ENCODE assay signal across 23 mouse cellular contexts in genomic region chr10:97484049-97484448, GRCm38 (mm10). TPM values are rescaled to one million over a fixed set of nuclear protein-coding genes. Genes with fewer than 3 reads are reported as not detected.
DNase-seq lines count a peak whose midpoint lies in the region; ATAC-seq and TF ChIP-seq lines count a peak whose summit lies in the region.
"Had no signal": no experiment of that assay in that cellular context is flagged by ENCODE, and none has a peak within 500 bp of the region (broad histone marks: within the 10 kb centered on the region; RNA-seq: fewer than 3 reads in every experiment).

No protein-coding gene starts in this region.

- no peak for ATAC-seq in liver, postnatal 0 days
- ATAC-seq in stomach, embryonic 16.5 days (ENCODE audit: insufficient read depth, low FRiP score), result no peak
- ATAC-seq: forebrain, embryonic 14.5 days; hindbrain, postnatal 0 days; intestine, embryonic 16.5 days had no signal

- H3K9ac ChIP-seq in heart, adult 2 months (ENCODE audit: low read depth, low read length), result no peak overlapping the region
- H3K9ac ChIP-seq in liver, adult 2 months (ENCODE audit: low read depth, low read length), result no peak overlapping the region
- no peak overlapping the region for H3K9ac ChIP-seq in liver, postnatal 0 days (replicated peaks)
- no peak overlapping the region for H3K9ac ChIP-seq in stomach, embryonic 16.5 days (ENCODE audit: low read length)
- H3K9ac ChIP-seq: embryonic facial prominence, embryonic 15.5 days; heart, embryonic 12.5 days; neural tube, embryonic 15.5 days had no signal

- TF ChIP-seq CTCF in heart, adult 2 months (IDR thresholded peaks at IDR 0.05), result no peak
- TF ChIP-seq CTCF in liver, adult 2 months (IDR thresholded peaks at IDR 0.05; ENCODE audit: low read depth, low read length), result no peak
- no peak for TF ChIP-seq CTCF in liver, postnatal 0 days (IDR thresholded peaks at IDR 0.05; ENCODE audit: low read depth)

- TF ChIP-seq EP300 in heart, adult 2 months (IDR thresholded peaks at IDR 0.05; ENCODE audit: insufficient read depth, low read depth, low read length), result no peak
- no peak for TF ChIP-seq EP300 in liver, postnatal 0 days (IDR thresholded peaks at IDR 0.05; ENCODE audit: low read depth)

- H3K27me3 ChIP-seq in heart, adult 2 months (ENCODE audit: control insufficient read depth, insufficient read depth, low read length), result no peaks in the 10 kb centered on the region
- H3K27me3 ChIP-seq in liver, adult 2 months (ENCODE audit: control insufficient read depth, insufficient read depth, low read length), result no peaks in the 10 kb centered on the region
- no peaks in the 10 kb centered on the region for H3K27me3 ChIP-seq in liver, postnatal 0 days (ENCODE audit: insufficient read depth, low read length)
- no peaks in the 10 kb centered on the region for H3K27me3 ChIP-seq in stomach, embryonic 16.5 days (ENCODE audit: control insufficient read depth, insufficient read depth, low read length)
- H3K27me3 ChIP-seq: CH12.LX; embryonic facial prominence, embryonic 15.5 days; heart, embryonic 12.5 days; neural tube, embryonic 15.5 days had no signal

- H3K4me2 ChIP-seq in liver, postnatal 0 days (ENCODE audit: low read depth, low read length), result no peak overlapping the region
- H3K4me2 ChIP-seq in stomach, embryonic 16.5 days (ENCODE audit: low read depth, low read length), result peak overlapping the region; percentile 2; the same call in 1 of the 2 replicates
- H3K4me2 ChIP-seq: embryonic facial prominence, embryonic 15.5 days; heart, embryonic 12.5 days; liver, embryonic 11.5 days; midbrain, embryonic 11.5 days; neural tube, embryonic 15.5 days had no signal

- H3K9me3 ChIP-seq in liver, postnatal 0 days (ENCODE audit: low read length), result no peaks in the 10 kb centered on the region
- no peaks in the 10 kb centered on the region for H3K9me3 ChIP-seq in stomach, embryonic 16.5 days (replicated peaks; ENCODE audit: control insufficient read depth, low read length)
- H3K9me3 ChIP-seq: embryonic facial prominence, embryonic 15.5 days; heart, embryonic 12.5 days; neural tube, embryonic 15.5 days had no signal

- WGBS in heart, adult 2 months, result 40% methylated on average over 2 of the region's 2 CpGs
- WGBS in liver, adult 2 months, result 75% methylated on average over 2 of the region's 2 CpGs
- WGBS in liver, postnatal 0 days (ENCODE audit: insufficient replicate concordance), result 59% methylated on average over 2 of the region's 2 CpGs
- WGBS in stomach, embryonic 16.5 days, result 25% methylated on average over 2 of the region's 2 CpGs

- DNase-seq in heart, adult 2 months, result no peak
- no peak for DNase-seq in heart, postnatal 36 days
- peak; percentile 8 for DNase-seq in liver, adult 2 months (ENCODE audit: extremely low read depth, low read depth, low spot score)
- no peak for DNase-seq in liver, postnatal 0 days
- peak; percentile 64 for DNase-seq in NIH3T3 (ENCODE audit: low read depth)
- no peak for DNase-seq in layer of hippocampus, postnatal 36 days
- DNase-seq: adrenal gland, adult 8-10 months; cerebellum, adult 18-20 months; cerebellum, postnatal 14 days; gastrocnemius, postnatal 10 days; heart, postnatal 10 days; lung, adult 2 months had no signal

- peak overlapping the region; percentile 63 for H3K27ac ChIP-seq in heart, adult 2 months
- H3K27ac ChIP-seq in liver, adult 2 months (replicated peaks; ENCODE audit: insufficient read depth, low read depth, low read length), result no peak overlapping the region
- H3K27ac ChIP-seq in liver, postnatal 0 days (ENCODE audit: low read depth), result no peak overlapping the region
- H3K27ac ChIP-seq in stomach, embryonic 16.5 days (ENCODE audit: low read length), result no peak overlapping the region; the same call in 1 of the 2 replicates
- H3K27ac ChIP-seq: hindbrain, postnatal 0 days; neural tube, embryonic 15.5 days had no signal

- H3K36me3 ChIP-seq in heart, adult 2 months (ENCODE audit: control insufficient read depth, insufficient read depth, low read length), result no peaks in the 10 kb centered on the region
- H3K36me3 ChIP-seq in liver, adult 2 months (ENCODE audit: control insufficient read depth, insufficient read depth, low read length), result no peaks in the 10 kb centered on the region
- H3K36me3 ChIP-seq in liver, postnatal 0 days (replicated peaks; ENCODE audit: insufficient read depth, low read length), result no peaks in the 10 kb centered on the region
- H3K36me3 ChIP-seq in stomach, embryonic 16.5 days (ENCODE audit: control insufficient read depth, insufficient read depth, low read length), result no peaks in the 10 kb centered on the region
- H3K36me3 ChIP-seq: G1E; heart, embryonic 12.5 days; neural tube, embryonic 15.5 days had no signal

- no peak for TF ChIP-seq POLR2A in heart, adult 2 months (IDR thresholded peaks at IDR 0.05; ENCODE audit: insufficient read depth, low read depth, low read length)
- no peak for TF ChIP-seq POLR2A in liver, adult 2 months (IDR thresholded peaks at IDR 0.05; ENCODE audit: extremely low read depth, insufficient read depth, low read length)

- intact Hi-C loops in heart, adult 2 months (cut with DNase I), result loop anchor here (10.0 kb wide), 1 partner anchor 99 kb away; no protein-coding TSS in a partner anchor
- intact Hi-C loops in heart, postnatal 36 days (cut with DNase I), result loop anchor here (5.0 kb wide), 2 partner anchors 103 to 183 kb away; no protein-coding TSS in a partner anchor

- peak overlapping the region; percentile 17; the same call in 1 of the 2 replicates for H3K4me3 ChIP-seq in heart, adult 2 months
- no peak overlapping the region for H3K4me3 ChIP-seq in liver, adult 2 months (ENCODE audit: insufficient read depth, low read depth, low read length)
- H3K4me3 ChIP-seq in liver, postnatal 0 days (ENCODE audit: low read depth, low read length), result no peak overlapping the region
- H3K4me3 ChIP-seq in stomach, embryonic 16.5 days (replicated peaks; ENCODE audit: low read length), result no peak overlapping the region
- H3K4me3 ChIP-seq: embryonic facial prominence, embryonic 15.5 days; heart, embryonic 12.5 days; neural tube, embryonic 15.5 days had no signal

- no peaks in the 10 kb centered on the region for H3K79me2 ChIP-seq in heart, adult 2 months (replicated peaks; ENCODE audit: control insufficient read depth, insufficient read depth, low read length)
- no peaks in the 10 kb centered on the region for H3K79me2 ChIP-seq in liver, adult 2 months (ENCODE audit: control insufficient read depth, insufficient read depth, low read length)

- no peaks in the 10 kb centered on the region; the same call in 1 of the 2 replicates for H3K4me1 ChIP-seq in heart, adult 2 months (ENCODE audit: control insufficient read depth, insufficient read depth, low read length)
- H3K4me1 ChIP-seq in liver, adult 2 months (ENCODE audit: control insufficient read depth, insufficient read depth, low read length), result no peaks in the 10 kb centered on the region
- H3K4me1 ChIP-seq in liver, postnatal 0 days (ENCODE audit: insufficient read depth), result no peaks in the 10 kb centered on the region
- H3K4me1 ChIP-seq in stomach, embryonic 16.5 days (ENCODE audit: control insufficient read depth, insufficient read depth, low read length), result no peaks in the 10 kb centered on the region
- H3K4me1 ChIP-seq: heart, embryonic 12.5 days; neural tube, embryonic 15.5 days had no signal

RNA-seq across cellular contexts. Expression of gene Dcn, which starts 4.6 kb away (rescaled TPM):
- 100 to 1,000 TPM; 385 to 401 TPM for total RNA-seq in heart, adult 2 months (2021)
- 442 and 744 TPM in 2 replicates for polyA plus RNA-seq in heart, adult 2 months (2012; rRNA removed)
- total RNA-seq in heart, postnatal 36 days (2021), result 100 to 1,000 TPM; 425 to 437 TPM
- 182 and 187 TPM in 2 replicates for total RNA-seq in liver, adult 2 months (2014; rRNA removed)
- 78.1 and 90.9 TPM in 2 replicates for polyA plus RNA-seq in liver, adult 2 months (2012; rRNA removed)
- 153 and 157 TPM in 2 replicates for polyA plus RNA-seq in liver, postnatal 0 days (2015; fragmentation: Nextera tagmentation; extraction: Ambion mirVana)
- 772 and 849 TPM in 2 replicates for polyA plus RNA-seq in stomach, embryonic 16.5 days (2015; fragmentation: Nextera tagmentation; extraction: Ambion mirVana)
- total RNA-seq in layer of hippocampus, postnatal 36 days (2021), result 10 to 100 TPM; 35.9 to 39.4 TPM
- total RNA-seq: CH12.LX had no signal
- polyA plus RNA-seq: G1E had no signal

Comparison
In these comparisons a context has a peak if more than half of its experiments do, and no peak if none do; other contexts are left out.
1. DNase-seq: peak in liver, adult 2 months (single experiment) and NIH3T3 (single experiment); none in heart, adult 2 months (0 of 2), heart, postnatal 36 days (0 of 2), liver, postnatal 0 days (single experiment) and layer of hippocampus, postnatal 36 days (0 of 2).